Mouse (Mus musculus) limb, embryonic 11.5 days (tissue): Measurements from ENCODE around the gene Pkp4. TPM values are rescaled to one million over a fixed set of nuclear protein-coding genes. Genes with fewer than 3 reads are reported as not detected.
"Not testable (repeated sequence)": the region's sequence is repeated elsewhere in the genome, so short reads cannot be mapped to it uniquely, and the experiment has no call there.

ENCODE experiments used
- ATAC-seq: fragments of 200-750 bp; cut with Nextera tagmentation; 2 replicates; pipeline ENCODE4 v1.8.0; 2017; ENCODE audit warnings: low read depth; ENCODE audit not compliant: insufficient number of reproducible peaks, low FRiP score, low TSS enrichment
- DNase-seq: peaks from one replicate; pipeline ENCODE4 v3.0.0-alpha.2; 2015; ENCODE audit warnings: low spot score
- H3K27ac ChIP-seq: fragments of 300-500 bp; sonication (generic); replicated peaks from 2 replicates; pipeline ENCODE4 v1.5.1; 2014; ENCODE audit warnings: low read depth, mild to moderate bottlenecking, low read length
- H3K27me3 ChIP-seq: fragments of 300-500 bp; sonication (generic); 2 replicates; pipeline ENCODE4 v1.6.1; 2014; ENCODE audit warnings: mild to moderate bottlenecking, low read length, mixed read lengths; ENCODE audit not compliant: control insufficient read depth, insufficient read depth
- H3K36me3 ChIP-seq: fragments of 300-500 bp; sonication (generic); 2 replicates; pipeline ENCODE4 v1.6.1; 2014; ENCODE audit warnings: mild to moderate bottlenecking, low read length, moderate library complexity, mixed read lengths; ENCODE audit not compliant: control insufficient read depth, insufficient read depth
- H3K4me1 ChIP-seq: fragments of 300-500 bp; sonication (generic); 2 replicates; pipeline ENCODE4 v1.6.1; 2014; ENCODE audit warnings: low read length, mixed read lengths; ENCODE audit not compliant: control insufficient read depth, insufficient read depth
- H3K4me2 ChIP-seq: fragments of 300-500 bp; sonication (generic); 2 replicates; pipeline ENCODE4 v1.6.1; 2014; ENCODE audit warnings: low read depth, mild to moderate bottlenecking, moderate library complexity; ENCODE audit not compliant: severe bottlenecking
- H3K4me3 ChIP-seq: fragments of 300-500 bp; sonication (generic); 2 replicates; pipeline ENCODE4 v1.5.1; 2014; ENCODE audit warnings: low read depth, low read length
- H3K9ac ChIP-seq: fragments of 300-500 bp; sonication (generic); 2 replicates; pipeline ENCODE4 v1.6.1; 2014; ENCODE audit warnings: mild to moderate bottlenecking, low read length
- H3K9me3 ChIP-seq: fragments of 300-500 bp; sonication (generic); 2 replicates; pipeline ENCODE4 v1.6.1; 2016; ENCODE audit warnings: low read length; ENCODE audit not compliant: control insufficient read depth
- WGBS: fragments of 180-500 bp; shearing (Covaris S2); extraction: QIAGEN DNeasy Blood & Tissue Kit; methylation state at CpG from one replicate; pipeline ENCODE4 v1.1.7; 2014; 5-methylcytosine and 5-hydroxymethylcytosine counted together
- polyA plus RNA-seq: library from polyadenylated mRNA; unstranded; fragments of >200 nt; fragmentation: Nextera tagmentation; extraction: Ambion mirVana; gene quantifications from 2 replicates; pipeline ENCODE4 v1.2.1, GENCODE M21; 2014

Pkp4 gene
- polyA plus RNA-seq, 1 experiment from 2014 or later, result 18.8 TPM

- 94% methylated on average over 5 of the region's 5 CpGs for WGBS
- Histone ChIP-seq H3K36me3 (no peaks in the 10 kb centered on the region), H3K9ac (no peak overlapping the region), H3K27me3 (no peaks in the 10 kb centered on the region), H3K4me2 (no peak overlapping the region), H3K9me3 (no peaks in the 10 kb centered on the region), H3K4me3 (no peak overlapping the region), H3K4me1 (no peaks in the 10 kb centered on the region), H3K27ac (no peak overlapping the region)
- ATAC-seq, result no peak
- DNase-seq, result no peak
Measured at GRCm38 (mm10) chr2:59355531-59356289, 195.1 kb downstream of the Pkp4 start.

GRCm38 (mm10) chr2:59359760-59360342, 199.2 kb downstream of the Pkp4 start:
- Histone ChIP-seq H3K4me1 (no peaks in the 10 kb centered on the region), H3K9ac (no peak overlapping the region), H3K27me3 (no peaks in the 10 kb centered on the region), H3K4me3 (no peak overlapping the region), H3K27ac (no peak overlapping the region), H3K36me3 (no peaks in the 10 kb centered on the region), H3K4me2 (no peak overlapping the region), H3K9me3 (no peaks in the 10 kb centered on the region)
- 86% methylated on average over 9 of the region's 9 CpGs for WGBS
- ATAC-seq (no peak), DNase-seq (no peak)

- H3K4me1 ChIP-seq, result no peaks in the 10 kb centered on the region
- 51% methylated on average over 4 of the region's 4 CpGs for WGBS
- H3K9ac ChIP-seq, result no peak overlapping the region
- no peaks in the 10 kb centered on the region for H3K9me3 ChIP-seq
- DNase-seq (no peak), ATAC-seq (no peak)
- no peaks in the 10 kb centered on the region for H3K27me3 ChIP-seq
- H3K4me3 ChIP-seq, result no peak overlapping the region
- no peak overlapping the region for H3K4me2 ChIP-seq
- H3K27ac ChIP-seq, result no peak overlapping the region
- H3K36me3 ChIP-seq, result no peaks in the 10 kb centered on the region
Measured at GRCm38 (mm10) chr2:59361350-59361780, 200.7 kb downstream of the Pkp4 start.

GRCm38 (mm10) chr2:59364156-59364842, 203.6 kb downstream of the Pkp4 start:
- DNase-seq, result no peak
- WGBS, result 86% methylated on average over 3 of the region's 3 CpGs
- Histone ChIP-seq H3K9ac (no peak overlapping the region), H3K36me3 (no peaks in the 10 kb centered on the region), H3K9me3 (no peaks in the 10 kb centered on the region), H3K27ac (no peak overlapping the region), H3K4me3 (no peak overlapping the region), H3K4me2 (no peak overlapping the region), H3K4me1 (no peaks in the 10 kb centered on the region), H3K27me3 (no peaks in the 10 kb centered on the region)
- no peak for ATAC-seq

- DNase-seq, result no peak
- Histone ChIP-seq H3K9me3 (no peaks in the 10 kb centered on the region), H3K27me3 (no peaks in the 10 kb centered on the region), H3K27ac (no peak overlapping the region), H3K9ac (no peak overlapping the region), H3K4me2 (no peak overlapping the region), H3K4me1 (no peaks in the 10 kb centered on the region), H3K4me3 (no peak overlapping the region), H3K36me3 (no peaks in the 10 kb centered on the region)
- 90% methylated on average over 4 of the region's 4 CpGs for WGBS
- no peak for ATAC-seq
Measured at GRCm38 (mm10) chr2:59367191-59367590, 206.5 kb downstream of the Pkp4 start.

- 94% methylated on average over 2 of the region's 2 CpGs for WGBS
- Histone ChIP-seq H3K4me1 (no peaks in the 10 kb centered on the region), H3K4me3 (no peak overlapping the region), H3K27ac (no peak overlapping the region), H3K9me3 (no peaks in the 10 kb centered on the region), H3K4me2 (no peak overlapping the region), H3K9ac (no peak overlapping the region), H3K36me3 (no peaks in the 10 kb centered on the region), H3K27me3 (no peaks in the 10 kb centered on the region)
- ATAC-seq (no peak), DNase-seq (no peak)
Measured at GRCm38 (mm10) chr2:59373113-59373512, 212.5 kb downstream of the Pkp4 start.

- ATAC-seq, result no peak
- 94% methylated on average over 9 of the region's 9 CpGs for WGBS
Measured at GRCm38 (mm10) chr2:59378096-59378495, 217.4 kb downstream of the Pkp4 start.

GRCm38 (mm10) chr2:59378861-59379260, 218.2 kb downstream of the Pkp4 start:
- H3K4me1 ChIP-seq, H3K9ac ChIP-seq, ATAC-seq, H3K36me3 ChIP-seq, H3K27ac ChIP-seq, H3K27me3 ChIP-seq, H3K4me3 ChIP-seq, DNase-seq, H3K4me2 ChIP-seq, H3K9me3 ChIP-seq: not testable (repeated sequence)
- 98% methylated on average over 15 of the region's 17 CpGs for WGBS

More at GRCm38 (mm10) chr2:59378096-59378495, 217.4 kb downstream of the Pkp4 start:
- no peak for DNase-seq
- no peak overlapping the region for H3K9ac ChIP-seq
- no peaks in the 10 kb centered on the region for H3K9me3 ChIP-seq
- H3K4me2 ChIP-seq, result no peak overlapping the region
- no peak overlapping the region for H3K27ac ChIP-seq
- no peaks in the 10 kb centered on the region for H3K4me1 ChIP-seq
- no peak overlapping the region for H3K4me3 ChIP-seq
- H3K36me3 ChIP-seq, result no peaks in the 10 kb centered on the region
- H3K27me3 ChIP-seq, result no peaks in the 10 kb centered on the region
